Mouse (Mus musculus) MN1 (cell line): ENCODE data around the gene Gm49353.

Experiments
- DNase-seq: peaks from one replicate; pipeline ENCODE4 v3.0.0-alpha.2; 2016; ENCODE audit warnings: low spot score

Gm49353 gene

DNA sequence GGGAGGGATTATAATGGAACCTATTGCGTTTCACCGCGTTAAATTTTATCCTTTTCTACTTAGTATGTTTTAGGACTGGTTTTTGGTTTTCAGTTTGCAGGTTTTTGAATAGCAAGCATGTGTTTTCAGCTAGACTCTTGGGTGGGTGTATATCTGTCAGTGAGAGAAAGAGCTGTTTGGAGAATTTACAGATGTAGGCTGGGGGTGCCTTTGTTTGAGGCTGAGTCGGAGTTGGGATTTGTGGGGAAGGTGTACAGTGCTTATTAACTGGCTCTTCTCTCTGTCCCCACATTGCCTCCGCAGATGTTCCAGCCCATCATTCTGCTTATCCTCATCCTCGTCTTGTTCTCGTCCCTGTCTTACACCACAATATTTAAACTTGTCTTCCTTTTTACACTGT is at the start of gene Gm49353:
Gm49353 (plus strand) TSS at position 313 of the 400 bp plus-strand sequence.
- DNase-seq, result no peak

DNA sequence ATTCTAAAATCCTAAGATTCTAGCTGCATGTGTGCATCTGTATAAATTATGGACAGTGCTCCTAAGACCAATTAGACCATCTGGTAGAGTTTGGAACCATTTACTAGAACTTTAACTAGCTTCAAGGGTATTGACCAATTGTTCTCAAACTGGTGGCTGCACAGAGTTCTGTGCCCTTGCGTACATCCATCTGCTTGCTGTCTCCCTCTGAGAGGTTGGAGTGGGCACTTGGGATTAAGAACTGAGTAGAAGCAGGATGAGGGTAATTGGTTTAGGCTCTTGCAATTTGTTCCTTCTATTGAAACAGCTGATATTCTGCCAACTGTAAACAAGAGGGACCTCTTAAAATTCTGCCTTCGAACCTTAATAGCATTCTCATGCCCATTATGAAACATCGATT is 43.5 kb upstream of the Gm49353 start:
- no peak for DNase-seq

- no peak for DNase-seq
Measured at GRCm38 (mm10) chr10:29161664-29162063, 37.1 kb upstream of the Gm49353 start.

GRCm38 (mm10) chr10:29173778-29174177 is 25.0 kb upstream of the Gm49353 start:
- no peak for DNase-seq

- DNase-seq, result no peak
Measured at GRCm38 (mm10) chr10:29175656-29176055, 23.1 kb upstream of the Gm49353 start.

GRCm38 (mm10) chr10:29176881-29177280 is 21.9 kb upstream of the Gm49353 start:
- peak; percentile 34 for DNase-seq

DNA sequence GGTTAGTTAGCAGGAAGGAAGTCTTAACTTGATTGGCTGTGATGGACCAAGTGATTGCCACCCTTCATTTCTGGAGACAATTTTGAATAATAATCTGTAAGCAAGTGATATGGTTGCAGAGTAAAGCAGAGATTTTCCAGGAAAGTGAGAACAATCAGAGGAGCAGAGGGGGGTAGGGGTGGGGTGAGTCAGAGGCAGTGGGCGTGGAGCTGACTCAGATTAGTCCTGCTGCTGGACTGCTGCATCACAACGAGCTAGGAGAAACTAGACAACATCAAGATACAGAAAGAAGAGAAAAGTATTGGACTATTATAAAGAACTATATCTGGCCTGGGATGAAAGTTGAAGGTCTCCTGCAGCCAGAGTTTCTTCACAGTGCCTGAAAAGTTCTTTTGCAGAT is 20.8 kb upstream of the Gm49353 start:
- peak; percentile 47 for DNase-seq

DNA sequence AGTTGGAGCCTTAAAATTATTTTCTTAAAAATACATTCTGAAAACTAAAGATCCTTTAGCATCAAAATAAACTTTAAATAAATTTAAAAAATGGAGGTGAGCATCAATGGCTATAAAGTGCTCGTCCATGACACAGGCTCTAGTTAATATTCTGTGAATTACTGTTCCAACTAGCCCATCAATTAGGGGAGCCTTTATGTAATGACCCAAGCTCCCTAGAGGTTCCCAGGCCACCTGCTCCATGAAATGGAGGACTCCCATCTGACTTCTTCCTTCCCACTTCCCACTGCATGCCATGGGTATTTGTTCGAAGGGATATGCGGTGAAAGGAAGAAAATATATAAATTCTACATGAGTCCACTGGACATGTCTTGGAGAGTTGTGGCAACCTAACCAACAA is 18.5 kb upstream of the Gm49353 start:
- DNase-seq, result no peak

- DNase-seq, result no peak
Measured at GRCm38 (mm10) chr10:29181046-29181445, 17.7 kb upstream of the Gm49353 start.

GRCm38 (mm10) chr10:29193769-29194168 is 5.0 kb upstream of the Gm49353 start:
- no peak for DNase-seq

- DNase-seq, result no peak
Measured at GRCm38 (mm10) chr10:29196811-29197210, 1.9 kb upstream of the Gm49353 start.

GRCm38 (mm10) chr10:29199835-29200234 is 1.1 kb downstream of the Gm49353 start:
- no peak for DNase-seq

DNA sequence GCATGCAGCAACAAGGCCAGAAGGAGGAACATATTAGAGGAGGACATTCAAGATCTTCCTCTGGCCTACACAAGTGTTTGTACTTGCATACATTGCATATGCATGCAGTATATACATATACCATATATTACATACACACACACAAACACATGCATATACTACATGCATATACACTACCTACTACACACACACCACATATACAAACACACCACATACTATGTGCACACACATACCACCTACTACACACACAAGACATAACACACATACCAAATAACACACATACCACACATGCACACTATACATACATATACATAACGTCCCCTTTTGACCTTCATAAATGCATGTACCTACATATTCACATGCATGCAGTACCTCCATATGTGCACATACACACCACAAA is 1.9 kb downstream of the Gm49353 start:
- no peak for DNase-seq

DNA sequence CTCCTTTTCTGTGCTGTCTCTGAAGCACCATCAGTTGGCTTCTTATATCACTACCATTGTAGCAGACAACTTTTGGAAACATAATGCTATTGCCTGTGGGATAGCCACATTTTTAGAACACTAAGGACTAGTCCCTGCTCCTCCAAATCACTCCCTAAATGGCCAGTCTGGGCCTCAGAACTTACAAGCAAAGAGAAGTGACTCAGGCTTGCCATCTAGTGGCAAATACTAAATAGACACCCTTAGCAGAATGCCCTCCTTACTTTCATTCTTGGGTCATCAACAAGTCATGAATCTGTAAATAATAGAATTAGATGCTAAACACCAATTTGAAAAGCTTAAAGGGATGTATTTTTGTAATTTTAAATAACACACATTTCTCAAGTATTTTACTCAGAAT is 8.0 kb downstream of the Gm49353 start:
- DNase-seq, result peak; percentile 77

DNA sequence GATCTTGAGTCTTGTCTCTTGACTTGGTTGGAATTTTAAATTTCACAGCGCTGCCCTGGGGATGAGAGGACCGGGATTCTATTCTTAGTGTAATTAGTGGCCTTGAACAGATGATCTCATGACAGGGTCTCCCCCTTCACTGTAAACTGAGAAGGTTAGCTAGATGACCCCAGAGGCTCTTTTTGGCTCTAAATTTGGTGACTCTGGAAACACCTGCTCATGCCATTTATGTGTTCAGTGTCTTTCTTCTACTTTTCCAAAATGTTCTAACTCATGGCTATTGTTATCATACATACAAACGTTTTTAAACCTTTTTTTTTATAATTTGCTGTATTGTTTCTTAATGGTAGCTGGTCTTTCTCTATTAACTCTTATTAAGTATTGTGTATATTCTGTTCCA is 10.0 kb downstream of the Gm49353 start:
- DNase-seq, result no peak

GRCm38 (mm10) chr10:29211453-29211852 is 12.7 kb downstream of the Gm49353 start, which contains the start of gene 9330159F19Rik:
Gene 9330159F19Rik, plus strand, starts transcription at chr10:29211606.
- peak; percentile 23 for DNase-seq

GRCm38 (mm10) chr10:29213534-29214100 is 14.9 kb downstream of the Gm49353 start:
- DNase-seq, result no peak

DNA sequence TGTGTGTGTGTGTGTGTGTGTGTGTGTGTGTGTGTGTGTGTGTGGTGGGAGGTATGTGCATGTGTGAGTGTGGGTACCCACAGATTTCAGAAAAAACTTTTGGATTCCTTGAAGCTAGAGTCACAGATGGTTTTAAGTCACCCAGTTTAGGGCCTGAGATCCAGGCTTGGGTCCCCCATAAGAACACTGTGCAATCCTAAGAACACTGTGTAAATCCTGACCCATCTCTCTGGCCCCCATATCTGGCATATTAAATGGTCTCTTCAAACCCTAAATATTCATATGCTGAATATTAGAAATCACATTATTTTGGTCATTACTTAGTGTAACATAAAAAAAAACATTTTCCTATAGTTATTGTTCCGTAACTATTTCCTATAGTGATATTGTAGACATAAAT is 18.2 kb downstream of the Gm49353 start:
- DNase-seq, result no peak

DNA sequence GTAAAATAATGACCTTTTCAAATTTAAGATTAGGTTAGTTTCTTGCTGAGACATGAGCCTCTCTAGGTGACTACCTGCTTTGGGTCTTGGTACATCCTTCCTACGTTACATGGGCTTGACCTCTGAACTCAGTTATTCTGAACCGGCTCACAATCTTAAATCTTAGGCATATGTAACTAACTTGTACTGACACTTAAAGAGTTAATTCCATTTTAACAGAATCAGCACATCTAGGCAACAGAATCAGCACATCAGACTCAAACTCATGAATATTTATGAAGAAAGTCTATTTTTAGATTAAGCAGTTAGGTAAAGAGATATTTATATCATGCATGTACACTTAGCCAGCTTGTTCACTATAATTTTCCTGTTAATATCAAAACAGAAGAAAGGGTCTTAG is 18.7 kb downstream of the Gm49353 start:
- no peak for DNase-seq

GRCm38 (mm10) chr10:29225329-29225728 is 26.6 kb downstream of the Gm49353 start:
- peak; percentile 23 for DNase-seq

DNA sequence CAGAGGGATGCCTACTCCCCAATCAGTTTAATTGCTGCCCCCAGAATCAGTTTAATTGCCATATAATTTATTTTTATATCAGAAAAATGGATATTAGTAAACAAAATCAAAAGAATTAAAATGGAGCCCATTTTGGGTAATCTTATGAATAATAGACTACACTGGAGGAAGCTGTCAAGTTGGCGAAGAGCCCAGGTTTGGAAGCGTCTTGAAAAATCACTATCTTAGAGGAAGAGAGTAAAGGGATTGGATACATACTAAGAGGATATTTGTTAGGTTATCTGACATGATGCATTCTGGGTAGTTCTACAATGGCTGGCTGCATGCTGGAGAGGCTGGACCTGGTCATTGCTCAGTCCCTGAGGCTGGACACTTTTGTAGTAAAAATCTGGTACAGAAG is 32.5 kb downstream of the Gm49353 start:
- peak; percentile 29 for DNase-seq
